Mouse (Mus musculus) retina, postnatal 7 days (tissue): ENCODE measurements at regions not wholly inside any gene's neighbourhood (a gene's known extent, or its start where the extent isn't known, plus 50 kb on each side); places are given as distances from the start of the nearest gene placed in this dataset.

Experiments used
- DNase-seq: peaks from one replicate; pipeline ENCODE4 v3.0.0-alpha.2; 2012; ENCODE audit warnings: low read depth, low spot score

- DNase-seq: no peak
Observed at GRCm38 (mm10) chr11:27280791-27281190, 687.0 kb upstream of the Vrk2 start.

- peak; percentile 13 for DNase-seq
Observed at GRCm38 (mm10) chr11:27264253-27264652, 670.5 kb upstream of the Vrk2 start.

GRCm38 (mm10) chr11:27258521-27258920 lies 664.7 kb upstream of the Vrk2 start:
- no peak for DNase-seq

- DNase-seq: no peak
Observed at GRCm38 (mm10) chr11:27235884-27236283, 642.1 kb upstream of the Vrk2 start.

GRCm38 (mm10) chr11:27226454-27226853 lies 632.7 kb upstream of the Vrk2 start:
- no peak for DNase-seq

GRCm38 (mm10) chr11:27222436-27222835 lies 628.6 kb upstream of the Vrk2 start:
- DNase-seq: no peak

GRCm38 (mm10) chr11:27221956-27222355 lies 628.2 kb upstream of the Vrk2 start:
- DNase-seq: no peak

- DNase-seq: peak; percentile 14
Observed at GRCm38 (mm10) chr11:27219715-27220699, 626.2 kb upstream of the Vrk2 start.

- no peak for DNase-seq
Observed at GRCm38 (mm10) chr11:27215752-27216151, 622.0 kb upstream of the Vrk2 start.

- no peak for DNase-seq
Observed at GRCm38 (mm10) chr11:27203330-27204214, 609.8 kb upstream of the Vrk2 start.

GRCm38 (mm10) chr11:27184035-27184434 lies 590.2 kb upstream of the Vrk2 start:
- no peak for DNase-seq

GRCm38 (mm10) chr11:27183422-27183821 lies 589.6 kb upstream of the Vrk2 start:
- no peak for DNase-seq

- DNase-seq: no peak
Observed at GRCm38 (mm10) chr11:27160411-27160810, 566.6 kb upstream of the Vrk2 start.
